8 mouse cellular contexts compared by ENCODE assay signal in genomic region chr17:5940792-5941191, GRCm38 (mm10). TPM values are rescaled to one million over a fixed set of nuclear protein-coding genes. Genes with fewer than 3 reads are reported as not detected.
DNase-seq lines count a peak whose midpoint lies in the region; ATAC-seq lines count a peak whose summit lies in the region.

No protein-coding gene starts in this region.

- under 1% methylated on average over 33 of the region's 38 CpGs for WGBS in midbrain, embryonic 10.5 days

- peaks cover 22% of the 10 kb centered on the region for H3K4me1 ChIP-seq in midbrain, embryonic 10.5 days

- ATAC-seq in common myeloid progenitor, adult 5-6 weeks (replicated peaks; ENCODE audit: low read depth, poor library complexity, severe bottlenecking) = peak; percentile 85

- H3K4me3 ChIP-seq in midbrain, embryonic 10.5 days = peak overlapping the region; percentile 67

- no peaks in the 10 kb centered on the region for H3K9me3 ChIP-seq in midbrain, embryonic 10.5 days (replicated peaks)

- no peak overlapping the region; the same call in 1 of the 2 replicates for H3K27ac ChIP-seq in midbrain, embryonic 10.5 days (replicated peaks)

- intact Hi-C loops in gastrocnemius, postnatal 14 days (cut with DNase I; ENCODE audit: low total_unique reads) = loop anchor here (5.0 kb wide), 2 partner anchors 47 to 77 kb away; no protein-coding TSS in a partner anchor
- intact Hi-C loops in left cerebral cortex, postnatal 4 days (cut with DNase I) = no loop called here

- peak; percentile 89 to 93 for DNase-seq in adrenal gland, adult (ENCODE audit: inconsistent age in 2 of 2, low spot score in 1 of 2)
- peak; percentile 85 for DNase-seq in gastrocnemius, postnatal 14 days
- DNase-seq in induced T-regulatory cell, adult 2 months (ENCODE audit: low read depth) = peak; percentile 85
- peak; percentile 64 for DNase-seq in left cerebral cortex, postnatal 4 days
- peak; percentile 79 for DNase-seq in midbrain, embryonic 10.5 days (ENCODE audit: low spot score)
- peak; percentile 60 for DNase-seq in right cerebral cortex, postnatal 4 days
- peak; percentile 83 to 84 for DNase-seq in urinary bladder, postnatal 4 days (ENCODE audit: low spot score in 2 of 2)

- peaks cover 66% of the 10 kb centered on the region for H3K27me3 ChIP-seq in midbrain, embryonic 10.5 days (ENCODE audit: low read depth, poor library complexity, severe bottlenecking)

- no peaks in the 10 kb centered on the region for H3K36me3 ChIP-seq in midbrain, embryonic 10.5 days

RNA-seq across cellular contexts. Expression of gene Synj2, which starts 0.3 kb away (rescaled TPM):
- total RNA-seq in common myeloid progenitor, adult 5-6 weeks (2017) = 9.5 and 10.3 TPM in 2 replicates
- total RNA-seq in gastrocnemius, postnatal 14 days (2021) = 10 to 100 TPM; 28.9 to 44.4 TPM
- total RNA-seq in left cerebral cortex, postnatal 4 days (2021) = 10 to 100 TPM in 1 of 2 experiments, 1 to 10 TPM in 1; 9.7 to 13.3 TPM
- polyA plus RNA-seq in midbrain, embryonic 10.5 days (2016; fragmentation: Nextera tagmentation; extraction: Ambion mirVana) = 0.88 and 1.3 TPM in 2 replicates
